8 mouse cellular contexts compared by ENCODE assay signal in genomic region chr3:52046895-52047372, GRCm38 (mm10). TPM values are rescaled to one million over a fixed set of nuclear protein-coding genes. Genes with fewer than 3 reads are reported as not detected.
DNase-seq lines count a peak whose midpoint lies in the region; ATAC-seq and TF ChIP-seq lines count a peak whose summit lies in the region.

No protein-coding gene starts in this region.

- peak overlapping the region; percentile 26 for H3K4me3 ChIP-seq in forebrain, embryonic 12.5 days (replicated peaks)
- H3K4me3 ChIP-seq in heart, postnatal 0 days (ENCODE audit: low read depth, low read length): peak overlapping the region; percentile 37
- H3K4me3 ChIP-seq in liver, embryonic 15.5 days (replicated peaks): peak overlapping the region; percentile 47
- peak overlapping the region; percentile 17 for H3K4me3 ChIP-seq in neural tube, embryonic 11.5 days (ENCODE audit: low read depth, low read length)
- peak overlapping the region; percentile 37 for H3K4me3 ChIP-seq in stomach, embryonic 16.5 days (replicated peaks; ENCODE audit: low read length)

- peak overlapping the region; percentile 12 for H3K9ac ChIP-seq in forebrain, embryonic 12.5 days
- H3K9ac ChIP-seq in heart, postnatal 0 days (replicated peaks; ENCODE audit: low read depth, low read length): peak overlapping the region; percentile 52; the same call in 1 of the 2 replicates
- H3K9ac ChIP-seq in liver, embryonic 15.5 days: peak overlapping the region; percentile 43; the same call in 1 of the 2 replicates
- H3K9ac ChIP-seq in neural tube, embryonic 11.5 days (ENCODE audit: low read length): peak overlapping the region; percentile 55
- peak overlapping the region; percentile 38 for H3K9ac ChIP-seq in stomach, embryonic 16.5 days (ENCODE audit: low read length)

- H3K9me3 ChIP-seq in forebrain, embryonic 12.5 days: peaks cover 4% of the 10 kb centered on the region; the same call in 1 of the 2 replicates
- no peaks in the 10 kb centered on the region for H3K9me3 ChIP-seq in heart, postnatal 0 days (replicated peaks; ENCODE audit: control insufficient read depth, low read length)
- no peaks in the 10 kb centered on the region for H3K9me3 ChIP-seq in liver, embryonic 15.5 days (replicated peaks)
- H3K9me3 ChIP-seq in neural tube, embryonic 11.5 days (ENCODE audit: control insufficient read depth, low read length): no peaks in the 10 kb centered on the region
- H3K9me3 ChIP-seq in stomach, embryonic 16.5 days (replicated peaks; ENCODE audit: control insufficient read depth, low read length): no peaks in the 10 kb centered on the region

- H3K4me1 ChIP-seq in forebrain, embryonic 12.5 days: peaks cover 51% of the 10 kb centered on the region
- peaks cover 24% of the 10 kb centered on the region for H3K4me1 ChIP-seq in heart, postnatal 0 days (ENCODE audit: control insufficient read depth, insufficient read depth)
- peaks cover 39% of the 10 kb centered on the region for H3K4me1 ChIP-seq in liver, embryonic 15.5 days (replicated peaks)
- H3K4me1 ChIP-seq in neural tube, embryonic 11.5 days (ENCODE audit: control insufficient read depth, insufficient read depth, low read length): peaks cover 30% of the 10 kb centered on the region
- H3K4me1 ChIP-seq in stomach, embryonic 16.5 days (ENCODE audit: control insufficient read depth, insufficient read depth, low read length): peaks cover 38% of the 10 kb centered on the region

- DNase-seq in c-Kit-positive CD71-positive TER-119-negative erythroid progenitor cells, embryonic 14.5 days (ENCODE audit: low read depth): peak; percentile 77
- DNase-seq in heart, postnatal 0 days (ENCODE audit: low spot score): peak; percentile 97
- DNase-seq in kidney, postnatal 36 days: peak; percentile 98 to 99
- DNase-seq in neural tube, embryonic 11.5 days (ENCODE audit: low spot score): peak; percentile 94

- WGBS in forebrain, embryonic 12.5 days: 0% methylated on average over 13 of the region's 13 CpGs
- 0% methylated on average over 13 of the region's 13 CpGs for WGBS in heart, postnatal 0 days
- WGBS in liver, embryonic 15.5 days (ENCODE audit: insufficient replicate concordance): under 1% methylated on average over 13 of the region's 13 CpGs
- WGBS in neural tube, embryonic 11.5 days: under 1% methylated on average over 13 of the region's 13 CpGs
- WGBS in stomach, embryonic 16.5 days: 0% methylated on average over 13 of the region's 13 CpGs

- H3K36me3 ChIP-seq in forebrain, embryonic 12.5 days (replicated peaks): 0 out of 2 replicates have a peak, but pooled peaks cover 5% of the 10 kb centered on the region
- no peaks in the 10 kb centered on the region for H3K36me3 ChIP-seq in heart, postnatal 0 days (replicated peaks; ENCODE audit: control insufficient read depth, insufficient read depth, low read length)
- no peaks in the 10 kb centered on the region for H3K36me3 ChIP-seq in liver, embryonic 15.5 days (replicated peaks)
- no peaks in the 10 kb centered on the region for H3K36me3 ChIP-seq in neural tube, embryonic 11.5 days (ENCODE audit: control insufficient read depth, insufficient read depth, low read length)
- H3K36me3 ChIP-seq in stomach, embryonic 16.5 days (ENCODE audit: control insufficient read depth, insufficient read depth, low read length): no peaks in the 10 kb centered on the region

- ATAC-seq in CD4-positive, CD25-positive, alpha-beta regulatory T cell, adult 4 months: peak; percentile 72
- ATAC-seq in forebrain, embryonic 12.5 days (ENCODE audit: low FRiP score): peak; percentile 80
- ATAC-seq in heart, postnatal 0 days (ENCODE audit: insufficient read depth, low read depth): peak; percentile 82
- peak; percentile 70 for ATAC-seq in liver, embryonic 15.5 days (ENCODE audit: insufficient read depth)
- ATAC-seq in neural tube, embryonic 11.5 days (ENCODE audit: insufficient read depth, low FRiP score, low TSS enrichment): peak; percentile 81
- ATAC-seq in stomach, embryonic 16.5 days (ENCODE audit: insufficient read depth, low FRiP score): peak; percentile 90

- no peak; the same call in 1 of the 2 replicates for TF ChIP-seq CTCF in heart, postnatal 0 days (IDR thresholded peaks at IDR 0.05; ENCODE audit: low read depth)

- H3K4me2 ChIP-seq in forebrain, embryonic 12.5 days: peak overlapping the region; percentile 49
- H3K4me2 ChIP-seq in heart, postnatal 0 days (ENCODE audit: low read depth, low read length): peak overlapping the region; percentile 67
- H3K4me2 ChIP-seq in liver, embryonic 15.5 days: peak overlapping the region; percentile 65
- H3K4me2 ChIP-seq in neural tube, embryonic 11.5 days (ENCODE audit: low read depth): peak overlapping the region; percentile 50
- H3K4me2 ChIP-seq in stomach, embryonic 16.5 days (ENCODE audit: low read depth, low read length): peak overlapping the region; percentile 66

- peak overlapping the region; percentile 93 for H3K27ac ChIP-seq in forebrain, embryonic 12.5 days
- peak overlapping the region; percentile 92 for H3K27ac ChIP-seq in heart, postnatal 0 days (ENCODE audit: low read depth)
- peak overlapping the region; percentile 74 for H3K27ac ChIP-seq in liver, embryonic 15.5 days (replicated peaks)
- H3K27ac ChIP-seq in neural tube, embryonic 11.5 days (ENCODE audit: low read depth, low read length): peak overlapping the region; percentile 85
- peak overlapping the region; percentile 96 for H3K27ac ChIP-seq in stomach, embryonic 16.5 days (ENCODE audit: low read length)

- no peak for TF ChIP-seq EP300 in heart, postnatal 0 days (IDR thresholded peaks at IDR 0.05; ENCODE audit: low read depth)

- H3K27me3 ChIP-seq in forebrain, embryonic 12.5 days: no peaks in the 10 kb centered on the region
- no peaks in the 10 kb centered on the region for H3K27me3 ChIP-seq in heart, postnatal 0 days (ENCODE audit: control insufficient read depth, insufficient read depth, low read length)
- H3K27me3 ChIP-seq in liver, embryonic 15.5 days: no peaks in the 10 kb centered on the region
- H3K27me3 ChIP-seq in neural tube, embryonic 11.5 days (ENCODE audit: control insufficient read depth, insufficient read depth, low read length): no peaks in the 10 kb centered on the region
- H3K27me3 ChIP-seq in stomach, embryonic 16.5 days (ENCODE audit: control insufficient read depth, insufficient read depth, low read length): no peaks in the 10 kb centered on the region

RNA-seq across cellular contexts. Expression of gene Maml3, which starts 57.9 kb away (rescaled TPM):
- under 1 TPM; 0.56 to 0.62 TPM for polyA plus RNA-seq in CD4-positive, CD25-positive, alpha-beta regulatory T cell, adult 4 months (2017; shearing (Covaris generic))
- polyA plus RNA-seq in forebrain, embryonic 12.5 days (2016; fragmentation: Nextera tagmentation; extraction: Ambion mirVana): 7.6 and 7.7 TPM in 2 replicates
- 5.8 and 6.2 TPM in 2 replicates for total RNA-seq in heart, postnatal 0 days (2014; rRNA removed; ENCODE audit: low replicate concordance)
- 1.5 and 1.6 TPM in 2 replicates for polyA plus RNA-seq in heart, postnatal 0 days (2015; fragmentation: Nextera tagmentation; extraction: Ambion mirVana)
- 0.73 and 0.96 TPM in 2 replicates for polyA plus RNA-seq in liver, embryonic 15.5 days (2015; fragmentation: Nextera tagmentation; extraction: Ambion mirVana)
- 7.8 and 8.1 TPM in 2 replicates for polyA plus RNA-seq in neural tube, embryonic 11.5 days (2014; fragmentation: Nextera tagmentation; extraction: Ambion mirVana)
- 4.7 and 5.0 TPM in 2 replicates for polyA plus RNA-seq in stomach, embryonic 16.5 days (2015; fragmentation: Nextera tagmentation; extraction: Ambion mirVana)

Comparison
In these comparisons a context has a peak if more than half of its experiments do, and no peak if none do; other contexts are left out.
1. Peak in every context shown above with its lines: DNase-seq, ATAC-seq, H3K4me3 ChIP-seq and H3K27ac ChIP-seq.